Mouse (Mus musculus): ENCODE measurements around the gene Snrpe.

Gene Snrpe

DNA sequence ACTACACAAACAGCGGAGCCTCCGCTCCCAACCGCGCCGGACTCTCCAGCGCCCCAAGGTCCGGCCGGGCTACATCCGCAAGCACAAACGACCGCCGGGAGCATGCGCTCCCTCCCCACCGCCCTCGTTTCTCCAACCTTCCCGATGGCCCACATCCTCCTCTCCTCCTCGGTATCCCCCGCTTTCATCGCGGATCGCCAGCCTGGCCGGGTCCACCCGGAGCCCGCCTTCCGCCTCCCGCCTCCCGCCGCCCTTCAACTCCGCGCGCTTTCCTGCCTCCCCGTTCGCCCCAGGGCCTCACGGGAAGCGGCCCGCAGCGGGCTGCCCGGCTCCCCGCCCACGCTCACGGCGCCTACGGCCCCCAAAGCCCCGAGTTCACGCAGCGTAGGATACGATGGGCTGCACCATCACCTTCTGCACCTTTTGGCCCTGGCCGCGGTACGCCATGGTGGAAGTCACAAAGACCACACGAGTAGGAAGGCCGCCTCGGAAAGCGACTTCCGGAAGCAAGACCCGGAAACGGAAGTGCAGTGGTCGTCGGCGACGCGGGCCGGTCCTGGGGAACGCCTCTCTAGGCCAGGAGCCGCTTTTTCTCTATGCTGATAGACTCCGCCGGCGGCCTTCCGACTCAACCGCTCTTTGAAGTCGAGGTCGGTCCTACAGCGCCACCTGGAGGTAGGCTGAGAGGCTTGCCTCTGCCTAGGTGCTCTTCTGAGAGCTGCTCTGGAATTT, at the start of gene Snrpe:
Gene Snrpe (minus strand): TSS at position 521 of the 732 bp plus-strand sequence.
- DNase-seq = peak; percentile 97

DNA sequence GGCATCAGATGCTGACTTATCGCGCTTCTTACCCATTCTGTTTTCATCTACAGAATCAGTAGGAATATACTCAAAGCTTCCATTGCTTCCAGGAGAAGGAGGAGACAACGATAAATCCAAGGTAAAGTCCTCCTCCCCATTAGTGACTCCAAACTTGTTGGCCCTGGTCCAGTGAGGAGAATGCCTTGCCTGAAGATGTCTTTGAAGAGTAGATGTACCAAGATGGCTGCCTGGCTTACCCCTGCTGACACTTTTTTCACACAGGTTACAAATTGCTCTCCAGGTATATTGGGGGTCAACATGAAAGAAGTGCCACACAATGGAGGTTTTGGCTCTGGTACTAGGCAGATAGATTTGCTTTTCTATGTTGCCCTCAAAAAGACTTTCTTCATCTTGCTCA, 48.8 kb upstream of the Snrpe start:
- DNase-seq = peak; percentile 30

DNA sequence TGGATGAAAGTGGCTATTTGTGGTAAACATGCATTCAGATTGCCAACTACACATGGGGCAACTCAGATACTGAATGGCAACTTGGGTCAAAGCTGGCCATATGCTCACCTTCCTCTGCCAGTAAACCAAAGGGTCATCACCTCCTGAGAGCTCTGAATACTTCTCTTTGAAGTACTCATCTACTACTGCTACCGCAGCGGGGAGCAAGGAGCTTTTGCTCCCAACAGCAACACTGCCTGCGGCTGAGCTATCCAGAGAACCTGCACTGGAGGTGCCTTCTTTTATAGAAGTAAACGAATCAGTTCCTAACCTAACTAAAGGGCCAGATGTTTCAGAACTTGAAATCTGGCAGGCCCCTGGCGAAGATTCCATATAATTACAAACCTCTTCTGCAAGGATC, 46.7 kb upstream of the Snrpe start:
- DNase-seq = no peak

DNA sequence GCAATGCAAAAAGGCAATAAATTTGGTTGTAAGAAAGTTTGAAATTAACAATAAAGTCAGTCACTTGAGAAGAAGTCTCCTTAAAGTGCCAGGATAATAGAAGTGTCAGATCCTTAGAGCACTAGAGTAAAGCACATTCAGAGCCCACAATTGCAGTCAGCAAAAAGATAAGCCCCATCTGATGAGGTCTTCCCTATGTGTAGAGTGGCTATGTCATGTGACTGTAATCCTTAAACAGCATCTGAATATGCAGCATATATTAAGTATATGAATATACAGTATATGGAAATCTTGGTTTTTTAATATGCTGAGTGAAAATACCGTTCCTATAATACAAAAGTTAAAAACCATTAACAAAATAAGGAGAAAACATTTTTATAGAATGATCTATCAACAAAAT, 42.9 kb upstream of the Snrpe start:
- DNase-seq = no peak

DNA sequence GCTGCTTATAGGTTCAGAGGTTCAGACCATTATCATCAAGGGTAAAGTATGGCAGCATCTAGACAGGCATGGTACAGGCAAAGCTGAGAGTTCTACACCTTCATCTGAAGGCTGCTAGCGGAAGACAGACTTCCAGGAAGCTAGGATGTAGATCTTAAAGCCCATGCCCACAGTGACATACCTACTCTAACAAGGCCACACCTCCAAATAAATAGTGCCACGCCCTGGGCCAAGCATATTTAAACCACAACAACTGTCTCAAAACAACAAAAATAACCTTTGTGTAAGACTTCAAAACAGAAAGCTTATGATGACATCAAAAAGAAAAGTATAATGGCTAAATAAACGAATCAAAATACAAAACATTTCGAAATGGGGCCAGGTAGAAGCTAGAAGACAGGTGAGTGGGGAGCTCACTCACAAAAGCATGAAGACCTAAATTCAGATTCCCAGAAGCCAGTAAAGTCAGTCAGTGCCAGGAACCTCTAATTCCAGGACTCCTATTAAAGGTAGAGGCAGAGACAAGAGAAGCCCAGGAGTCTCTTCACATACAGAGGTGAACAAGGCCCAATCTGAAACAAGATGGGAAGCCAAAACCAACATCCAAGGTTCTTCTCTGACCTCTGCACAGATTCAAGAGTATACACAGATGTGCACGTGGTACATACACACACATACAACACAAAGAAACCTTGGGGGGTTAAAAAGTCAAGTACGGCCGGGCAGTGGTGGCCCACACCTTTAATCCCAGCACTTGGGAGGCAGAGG, 40.4 kb upstream of the Snrpe start:
- no peak for DNase-seq

DNA sequence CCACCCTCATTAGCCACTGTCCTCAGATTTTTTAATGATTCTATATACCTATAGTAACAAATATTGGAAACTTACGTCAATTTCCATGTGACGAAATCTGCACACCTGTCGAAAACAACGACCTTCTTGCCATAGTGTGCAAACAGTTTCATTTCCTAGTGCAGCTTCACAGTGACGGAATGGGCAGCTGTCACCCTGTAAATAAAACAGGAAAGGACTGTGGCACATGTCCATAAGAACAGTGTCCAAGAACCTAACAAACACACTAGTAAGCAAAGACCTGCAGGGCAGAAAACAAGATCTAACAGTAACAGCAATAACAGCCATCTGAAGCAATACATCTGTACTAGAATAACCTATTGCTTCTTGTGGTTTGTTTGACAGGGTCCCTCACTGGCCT, 35.6 kb upstream of the Snrpe start:
- DNase-seq = no peak

DNA sequence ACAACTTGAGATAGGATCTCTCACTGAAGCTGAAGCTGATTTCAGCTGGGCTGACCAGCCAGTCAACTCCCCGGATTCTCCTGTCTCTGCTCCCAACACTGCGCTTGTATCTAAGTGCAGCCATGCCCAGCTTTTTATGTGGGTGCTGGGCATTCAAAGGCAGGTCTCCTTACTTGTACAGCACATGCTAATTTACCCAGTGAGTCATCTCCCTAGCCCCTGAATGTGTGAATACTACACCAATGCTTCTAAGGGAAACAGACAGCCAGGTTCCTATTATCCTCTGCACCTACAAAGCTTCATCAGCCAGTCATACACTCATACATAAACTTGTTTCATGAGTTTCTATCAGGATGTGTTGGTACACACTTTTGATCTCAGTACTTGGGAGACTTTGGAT, 31.1 kb upstream of the Snrpe start:
- no peak for DNase-seq

DNA sequence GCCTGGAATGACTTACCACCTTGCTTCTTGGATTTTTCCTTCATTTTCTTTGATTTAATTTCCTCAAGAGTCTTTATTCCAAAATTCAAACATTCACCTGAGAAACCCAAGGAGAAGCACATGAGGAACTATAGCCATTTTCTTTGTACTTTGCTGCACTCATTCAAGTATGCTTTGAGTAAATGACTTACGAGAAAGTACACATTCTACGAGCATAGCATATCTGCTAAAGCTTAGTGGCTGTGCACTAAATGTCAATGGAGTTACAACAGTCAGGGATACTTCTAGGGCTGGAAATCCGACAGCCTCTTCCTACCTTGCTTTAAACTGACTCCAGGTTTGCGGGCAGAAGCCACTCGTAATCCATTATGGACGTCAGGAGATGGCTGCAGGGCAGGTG, 28.4 kb upstream of the Snrpe start:
- no peak for DNase-seq

DNA sequence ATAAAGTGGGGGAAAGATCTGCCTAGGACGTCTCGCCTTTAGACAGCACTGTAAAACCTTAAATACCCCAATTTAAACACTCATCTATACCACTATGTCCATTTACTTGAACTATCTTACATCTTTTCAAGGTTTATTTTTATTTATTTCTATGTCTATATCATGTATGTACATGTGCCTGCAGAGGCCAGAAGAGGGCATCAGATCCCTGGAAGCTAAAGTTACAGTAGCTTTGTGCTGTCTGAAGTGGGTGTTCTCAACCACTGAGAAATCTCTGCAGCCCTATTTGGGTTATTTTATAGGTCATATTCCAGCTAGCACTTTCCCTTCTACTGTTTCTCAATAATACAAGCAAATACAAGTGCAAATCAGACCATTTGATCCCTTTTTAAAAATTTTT, 22.1 kb upstream of the Snrpe start:
- DNase-seq = no peak

DNA sequence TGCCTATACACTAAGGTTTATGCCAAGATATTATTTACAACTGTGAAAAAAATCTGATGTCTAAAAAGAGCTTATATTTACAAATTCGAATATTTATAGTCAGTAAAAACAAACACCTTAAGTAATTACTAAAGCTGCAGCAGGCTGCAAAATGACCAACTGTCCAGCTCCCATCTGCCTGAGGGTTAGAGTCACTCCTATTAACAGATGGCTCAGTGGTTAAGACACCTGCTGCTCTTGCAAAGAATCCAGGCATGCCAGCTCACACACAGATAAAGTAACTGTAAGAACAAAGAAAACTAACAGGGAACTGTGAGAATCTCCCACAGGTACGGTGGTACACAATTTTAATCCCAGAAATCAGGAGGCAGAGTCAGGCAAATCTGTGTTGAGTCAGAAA, 15.0 kb upstream of the Snrpe start:
- DNase-seq = peak; percentile 65

DNA sequence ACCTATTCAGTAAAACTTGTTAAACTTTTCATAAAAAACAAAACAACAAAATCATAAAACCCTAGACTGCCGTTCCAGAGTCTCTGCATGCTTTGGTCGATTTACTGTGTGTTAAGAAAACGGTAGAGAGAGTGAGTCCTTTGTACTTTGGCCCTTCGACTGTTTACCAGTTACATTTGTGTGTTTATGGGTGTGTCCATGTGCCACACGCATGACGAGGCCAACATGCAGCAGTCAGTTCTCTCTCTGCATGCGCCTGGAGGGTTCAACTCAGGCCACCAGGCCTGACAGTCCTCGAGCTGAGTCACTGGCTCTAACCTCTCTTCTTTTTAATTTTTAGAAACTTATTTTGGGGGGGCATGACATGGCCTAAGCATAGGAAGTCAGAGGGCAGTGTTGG, 8.2 kb upstream of the Snrpe start:
- DNase-seq = no peak

DNA sequence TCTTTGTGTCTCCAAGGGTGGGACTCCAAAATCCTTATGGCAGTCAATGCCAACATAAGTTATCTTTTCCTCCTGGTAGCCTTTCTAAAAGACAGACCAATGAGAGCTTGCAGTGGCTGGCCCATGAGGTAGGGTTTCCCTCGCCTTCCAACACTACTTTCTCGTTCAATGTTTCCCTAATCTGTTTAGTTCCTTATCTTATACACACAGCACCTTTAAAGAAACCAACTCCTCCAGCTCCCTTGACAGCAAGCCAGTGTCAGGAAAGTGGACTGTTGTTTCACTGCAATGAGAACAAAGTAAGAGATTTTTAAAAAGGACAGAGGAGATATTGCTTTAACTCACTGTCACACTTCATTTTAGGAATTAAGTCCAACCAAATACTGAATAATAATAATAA, 7.8 kb upstream of the Snrpe start:
- no peak for DNase-seq

DNA sequence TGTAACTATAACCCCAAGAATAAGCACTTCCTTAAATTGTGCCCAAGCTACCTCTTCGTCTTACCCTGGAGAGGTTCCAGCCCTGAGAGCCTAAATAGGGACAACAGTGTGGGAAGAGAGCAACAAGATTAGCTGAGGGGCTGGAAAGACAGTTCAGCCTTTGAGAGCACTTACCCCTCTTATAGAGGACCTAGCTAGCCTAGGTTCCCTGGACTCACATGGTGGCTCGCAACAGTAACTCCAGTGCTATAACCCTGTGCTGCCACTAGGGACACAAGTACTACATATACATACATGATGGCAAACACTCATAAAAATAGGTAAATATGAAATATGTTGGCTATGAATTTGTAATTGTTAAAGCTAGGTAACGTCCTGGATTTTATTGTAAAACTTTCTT, 3.7 kb upstream of the Snrpe start:
- DNase-seq = no peak

DNA sequence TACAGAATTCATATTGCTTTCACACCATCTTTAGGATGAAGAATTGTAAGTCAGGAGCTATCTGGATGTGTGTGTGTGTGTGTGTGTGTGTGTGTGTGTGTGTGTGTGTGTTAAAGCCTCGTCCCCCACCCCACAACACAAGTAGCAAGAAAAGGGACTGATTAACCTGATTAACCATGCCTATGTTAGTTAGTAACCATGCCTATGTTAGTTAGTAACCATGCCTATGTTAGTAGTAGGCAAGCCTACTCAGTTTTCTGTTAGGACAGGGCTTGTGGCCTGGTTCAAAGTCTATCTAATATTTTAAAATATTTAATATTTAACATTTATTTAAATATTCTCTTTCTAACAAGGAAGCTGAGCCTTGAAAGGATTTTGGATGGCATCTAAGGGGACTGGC, 1.3 kb upstream of the Snrpe start:
- no peak for DNase-seq

DNA sequence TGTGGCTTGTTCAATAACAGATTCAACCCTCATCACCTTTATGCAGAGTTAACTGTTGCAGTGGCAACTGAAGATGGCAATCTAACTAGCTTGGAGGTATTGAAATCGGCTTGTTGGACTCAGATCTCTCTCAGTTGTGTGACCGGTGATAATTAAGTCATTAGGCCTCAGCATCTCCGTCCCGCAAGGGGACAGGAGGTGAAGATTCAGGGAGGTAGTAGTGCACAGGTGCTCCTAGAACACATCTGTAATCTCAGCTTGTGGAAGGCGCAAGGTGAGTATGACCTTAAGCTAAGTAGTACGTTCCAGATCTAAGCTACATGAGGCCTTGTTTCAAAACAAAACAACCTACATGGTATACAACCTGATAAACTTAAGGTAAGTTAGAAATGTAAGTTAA, 510 bp upstream of the Snrpe start:
- no peak for DNase-seq

DNA sequence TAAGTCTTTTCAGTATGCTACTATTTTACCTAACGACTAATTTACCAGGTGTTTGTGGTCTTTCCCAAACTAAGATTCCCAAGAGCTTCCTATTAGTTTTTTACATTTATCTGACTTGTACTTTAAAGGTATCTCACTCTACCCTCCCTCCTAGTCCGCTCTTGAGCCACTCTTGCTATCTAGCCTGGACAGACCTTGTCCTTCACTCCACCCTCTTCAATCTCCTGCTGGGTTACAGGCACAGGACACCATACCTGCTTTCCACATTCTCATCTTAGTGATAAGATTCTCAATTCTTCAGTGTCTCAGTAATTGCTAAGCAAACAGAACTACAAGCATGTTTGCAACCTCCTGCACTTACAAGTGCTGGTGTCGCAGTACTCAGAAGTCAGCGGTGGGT, 6.9 kb downstream of the Snrpe start:
- DNase-seq = no peak

DNA sequence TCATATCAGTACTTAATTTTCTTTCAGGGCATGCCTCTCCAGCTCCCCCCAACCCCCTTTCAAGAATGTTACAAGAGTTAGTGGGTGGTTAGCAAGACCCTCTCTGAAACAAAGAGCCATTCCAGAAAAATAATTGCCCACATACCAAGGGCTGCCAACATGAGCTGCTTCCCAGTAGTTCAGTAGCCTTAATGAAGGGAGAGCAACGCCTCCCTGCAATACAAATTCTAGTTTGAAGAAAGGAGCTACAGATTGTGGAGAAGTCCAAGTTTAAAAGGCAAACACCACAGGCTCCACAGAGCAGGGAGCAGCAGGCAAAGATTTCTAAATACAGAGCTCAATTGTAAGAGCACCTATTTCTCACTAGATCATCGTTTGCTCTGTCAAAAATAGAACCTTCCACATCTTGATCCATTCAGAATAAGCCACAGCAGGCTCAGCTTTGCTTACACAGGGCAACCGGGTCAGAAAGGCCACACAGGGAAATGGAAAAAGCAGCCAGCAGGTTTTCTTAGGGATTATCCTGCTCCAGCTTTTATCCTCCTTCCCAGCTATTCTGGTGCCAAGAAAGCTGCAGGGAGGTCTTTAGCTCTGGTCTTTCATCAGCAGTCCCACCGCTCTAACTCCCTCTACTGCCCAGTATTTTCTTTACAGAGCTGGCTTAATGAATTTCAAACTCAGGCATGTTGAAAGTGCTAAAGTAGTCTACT, 13.6 kb downstream of the Snrpe start:
- no peak for DNase-seq

DNA sequence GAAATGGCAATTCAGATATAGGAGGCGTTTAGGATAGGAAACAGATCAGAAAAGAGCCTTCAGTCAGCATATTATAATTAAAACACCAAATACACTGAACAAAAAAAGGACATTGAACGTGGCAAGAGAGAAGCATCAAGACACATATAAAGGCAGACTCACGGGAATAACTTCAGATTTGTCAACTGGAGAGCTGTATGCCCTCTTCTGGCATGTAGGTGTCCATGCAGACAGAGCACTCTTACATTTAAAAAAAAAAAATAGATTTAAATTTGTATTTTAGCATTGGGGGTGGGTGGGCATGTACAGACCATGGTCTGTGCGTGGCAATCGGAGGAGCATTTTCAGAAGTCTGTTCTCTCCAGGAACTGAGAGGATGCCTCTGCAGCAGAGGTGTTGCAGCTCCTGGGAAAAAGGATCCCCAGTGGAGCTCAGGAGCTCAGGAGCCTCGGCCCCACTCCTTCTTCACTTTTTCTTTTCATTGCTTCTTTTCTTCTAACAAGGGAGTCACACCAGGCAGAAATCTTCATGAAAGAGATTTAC, 24.0 kb downstream of the Snrpe start:
- no peak for DNase-seq

DNA sequence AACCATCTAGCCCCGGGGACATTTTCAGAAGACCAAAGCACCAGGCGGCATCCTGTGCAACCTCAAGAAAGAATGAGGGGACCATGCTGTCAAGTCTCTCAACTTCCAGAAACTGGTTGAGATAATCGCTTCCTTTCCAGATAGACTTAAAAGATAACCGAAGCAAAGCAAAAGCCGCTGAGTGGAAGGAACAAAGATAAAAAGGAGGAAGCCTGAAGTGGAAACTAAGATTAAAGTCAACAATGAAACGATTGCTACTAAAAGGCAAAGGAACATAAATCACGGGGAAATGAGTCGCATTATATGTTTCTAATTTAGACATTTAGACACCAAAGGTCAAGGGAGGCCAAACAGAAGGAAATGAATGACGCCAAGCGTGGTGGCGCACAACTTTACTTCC, 38.8 kb downstream of the Snrpe start:
- DNase-seq = no peak

Data from cerebellum, adult 9-11 months (tissue).